Mouse (Mus musculus): ENCODE measurements around the gene Misp.

GRCm38 (mm10) chr10:79871845-79872244 lies 51.1 kb downstream of the Misp start:
- TF ChIP-seq CTCF (IDR thresholded peaks at IDR 0.05; ENCODE audit: control insufficient read depth, insufficient read depth, low read length) (no peak), POLR2A (IDR thresholded peaks at IDR 0.05; ENCODE audit: borderline replicate concordance, control insufficient read depth, low read depth, low read length) (no peak)
